Mouse (Mus musculus) cortical plate, adult 2 months (tissue): Measurements from ENCODE around the gene Fam69b.

Source experiments
- CTCF ChIP-seq: fragments of 200-500 bp; IDR thresholded peaks from 2 replicates; pipeline ENCODE4 v1.5.1; 2011; ENCODE audit warnings: mild to moderate bottlenecking, control low read depth, low read length; ENCODE audit not compliant: insufficient read depth; ENCODE audit errors: extremely low read depth
- POLR2A ChIP-seq: fragments of 200-500 bp; IDR thresholded peaks from 2 replicates; pipeline ENCODE4 v1.6.1; 2011; ENCODE audit warnings: mild to moderate bottlenecking, low read length, control low read depth; ENCODE audit not compliant: insufficient read depth; ENCODE audit errors: extremely low read depth

DNA sequence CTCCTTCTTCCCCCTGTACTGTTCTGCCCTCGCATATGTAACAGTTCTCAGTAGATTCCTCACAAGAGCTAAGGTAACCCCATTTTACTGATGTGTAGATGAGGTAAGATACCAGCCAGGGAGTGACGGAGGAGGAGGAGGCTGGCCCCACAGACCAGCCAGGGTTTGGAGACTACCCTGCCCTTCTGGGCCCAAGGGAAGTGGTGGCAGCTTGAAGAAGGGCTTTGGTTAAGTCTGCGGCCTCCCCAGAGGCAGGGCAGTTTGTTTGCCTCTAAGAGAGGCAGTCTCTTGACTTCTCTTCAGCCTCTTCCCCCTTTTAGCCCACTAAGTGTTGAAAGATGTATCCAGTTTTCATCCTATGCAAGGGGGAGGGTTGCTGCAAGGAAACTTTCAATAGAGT lies 21.7 kb upstream of the Fam69b start:
- no peak for TF ChIP-seq CTCF
- TF ChIP-seq POLR2A, result no peak
